Mouse (Mus musculus) CD4-positive, CD25-positive, alpha-beta regulatory T cell, adult 4 months (primary cell): ENCODE measurements at regions not wholly inside any gene's neighbourhood (a gene's known extent, or its start where the extent isn't known, plus 50 kb on each side); places are given as distances from the start of the nearest gene placed in this dataset.
"Not testable (repeated sequence)": the region's sequence is repeated elsewhere in the genome, so short reads cannot be mapped to it uniquely, and the experiment has no call there.

ENCODE experiments used
- ATAC-seq: one replicate; pipeline ENCODE4 v1.8.0; 2017

DNA sequence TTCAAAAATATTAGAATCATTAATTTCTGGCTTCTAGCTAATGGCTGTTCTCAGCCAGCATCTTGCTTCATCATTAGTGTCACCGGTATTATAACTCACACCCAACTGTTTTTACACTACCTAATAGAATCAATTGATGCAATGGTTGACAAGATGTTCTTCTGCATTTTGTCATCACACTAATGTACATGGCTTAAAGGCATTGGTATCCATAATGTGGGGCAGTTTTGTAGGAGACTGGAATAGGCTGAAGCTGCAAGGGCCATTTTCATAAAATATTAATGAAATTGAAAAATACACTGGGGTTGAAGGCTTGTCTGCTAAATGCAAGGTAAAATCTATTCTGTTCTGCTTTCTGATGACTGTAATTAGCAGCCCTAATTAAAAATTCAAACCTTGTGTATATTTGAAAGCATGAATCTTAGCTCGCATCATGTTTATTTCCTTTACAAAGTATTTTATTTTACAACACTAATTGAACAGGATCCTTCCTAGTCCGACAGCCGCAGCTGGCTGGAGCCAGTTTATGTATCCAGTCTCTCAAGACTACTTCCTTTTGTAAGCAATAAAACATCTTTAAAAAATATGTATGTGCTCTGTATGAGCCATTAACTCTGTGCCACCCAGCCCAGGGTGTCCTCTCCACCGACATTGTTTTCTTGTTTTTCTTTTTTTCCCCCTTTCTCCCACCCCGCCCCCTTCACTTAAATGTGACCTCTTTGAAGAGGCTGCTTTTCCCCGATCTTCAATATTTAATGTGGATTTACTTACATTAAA is 259.6 kb downstream of the Pou4f1 start:
- ATAC-seq, result no peak

DNA sequence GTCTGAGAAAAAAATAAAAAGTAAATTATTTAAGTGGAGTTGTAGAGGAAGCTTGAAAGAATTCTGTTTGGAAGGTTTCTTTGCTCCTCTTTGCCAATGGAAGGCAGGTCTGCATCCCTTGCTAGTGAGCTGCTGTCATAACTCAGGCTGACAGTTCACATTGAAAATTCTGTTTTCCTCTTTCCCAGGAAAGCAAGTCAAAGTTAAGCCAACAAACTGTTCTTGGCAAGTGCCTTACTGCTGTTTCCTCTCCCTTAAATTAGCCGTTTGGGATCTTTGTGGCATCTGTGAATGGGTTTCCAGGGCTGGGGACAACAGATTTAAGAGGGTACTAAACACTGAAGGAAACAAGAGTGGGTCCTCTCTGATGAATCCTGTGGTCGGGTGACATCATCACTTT is 261.2 kb downstream of the Pou4f1 start:
- no peak for ATAC-seq

DNA sequence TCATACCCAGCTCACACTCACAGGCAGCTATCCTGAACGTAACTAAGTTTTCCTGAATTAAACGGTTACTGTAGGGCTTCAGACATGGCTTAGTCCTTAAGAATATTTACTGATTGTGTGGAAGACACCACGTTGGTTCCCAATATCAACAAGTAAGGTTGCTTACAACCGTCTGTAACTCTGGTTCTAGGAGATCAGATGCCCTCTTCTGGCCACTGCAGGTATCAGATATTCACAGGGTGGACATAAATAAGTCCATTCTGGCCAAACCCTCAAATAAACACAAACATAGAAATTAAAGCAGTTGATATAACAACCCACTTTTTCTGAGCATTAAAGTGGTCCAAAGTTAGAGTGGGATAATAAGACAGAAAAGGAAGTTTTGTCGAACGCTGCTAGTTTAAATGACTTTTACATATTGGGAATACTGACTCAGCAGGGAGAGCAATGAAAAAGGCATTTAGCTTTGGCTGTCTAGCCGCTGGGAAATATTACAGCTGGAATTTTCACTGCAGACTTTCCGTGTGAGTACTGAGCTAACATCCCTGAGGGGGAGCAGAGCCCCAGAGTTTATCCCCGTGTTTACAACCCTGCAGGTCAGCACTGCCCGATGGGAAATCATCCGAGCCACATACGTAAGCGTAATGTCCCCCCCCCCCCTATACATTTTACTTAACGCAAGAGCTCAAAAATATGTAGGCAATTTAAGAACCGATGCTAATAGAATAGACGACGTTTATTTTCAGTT is 264.4 kb downstream of the Pou4f1 start:
- no peak for ATAC-seq

DNA sequence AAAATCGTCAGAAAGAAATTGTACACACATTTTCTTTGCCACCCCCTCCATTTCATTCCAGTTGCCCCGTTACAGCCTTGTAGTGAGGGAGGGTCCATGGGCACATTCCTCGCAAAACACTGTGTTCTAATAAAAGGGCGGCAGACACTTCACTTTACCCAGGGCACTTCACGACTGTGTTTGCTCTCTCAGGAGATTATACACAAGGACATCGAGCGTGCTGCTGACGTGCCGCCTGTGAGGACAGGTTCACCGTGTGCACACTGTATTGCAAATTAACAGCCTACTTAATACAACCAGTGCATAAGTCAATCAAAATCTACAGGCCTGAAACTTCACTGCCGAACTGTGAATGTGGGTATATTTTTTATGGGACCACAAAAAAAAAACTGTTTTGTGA is 274.6 kb downstream of the Pou4f1 start:
- no peak for ATAC-seq

DNA sequence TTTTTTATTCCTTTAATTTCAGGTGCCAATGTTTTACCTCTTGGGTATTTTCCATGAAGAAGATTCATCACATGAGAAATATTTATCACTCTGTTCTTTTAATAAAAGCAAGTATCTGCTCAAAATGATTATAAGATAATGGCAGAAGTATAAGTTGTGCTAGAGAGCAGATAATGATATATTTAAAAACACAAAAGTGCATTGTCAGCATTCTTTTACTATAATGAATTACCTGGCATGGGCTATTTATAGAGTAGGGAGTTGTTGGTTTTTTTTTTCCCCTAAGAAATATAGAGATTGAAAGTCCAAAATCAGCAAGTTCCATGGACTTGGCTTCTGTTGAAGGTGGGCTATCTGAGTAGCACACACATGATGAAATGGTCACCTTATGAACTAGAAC is 292.7 kb downstream of the Pou4f1 start:
- ATAC-seq, result no peak

DNA sequence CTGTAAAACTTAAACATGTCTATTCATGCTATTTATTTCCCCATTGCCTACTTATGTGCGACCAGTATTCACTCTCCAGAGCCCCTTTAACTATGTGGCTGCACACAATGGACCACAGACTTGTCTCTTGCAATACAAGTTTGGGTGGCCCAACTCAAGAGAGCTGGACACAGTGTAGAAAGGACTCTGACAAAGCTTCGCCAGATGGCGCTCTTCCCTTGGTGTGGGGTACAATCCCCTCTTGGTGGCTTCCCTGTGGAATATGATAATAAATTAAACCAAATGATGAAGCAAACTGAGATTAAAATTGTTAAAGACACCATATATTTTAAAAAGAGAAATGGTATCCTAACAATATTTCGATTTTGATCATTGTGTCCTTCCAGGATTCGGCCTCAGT is 302.6 kb upstream of the Ednrb start:
- no peak for ATAC-seq

DNA sequence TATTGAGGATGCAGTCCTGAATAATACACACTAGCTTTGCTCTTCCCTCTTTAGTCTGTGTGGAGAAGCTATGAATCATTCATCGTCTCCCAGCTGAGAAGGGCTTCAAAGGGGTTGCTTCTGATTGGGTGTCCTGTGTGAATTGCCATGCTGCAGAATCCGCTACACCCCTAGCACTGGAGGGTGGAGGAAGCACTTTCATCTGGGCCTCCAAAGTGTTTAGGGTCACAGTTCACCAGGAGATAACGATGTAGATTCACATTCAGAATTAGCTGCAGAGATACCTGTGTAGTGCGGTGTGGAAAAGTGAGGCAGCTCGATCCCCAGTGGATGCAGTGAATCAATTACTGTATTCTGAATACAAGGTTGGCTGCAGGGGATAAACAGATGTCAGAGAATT is 301.2 kb upstream of the Ednrb start:
- no peak for ATAC-seq

DNA sequence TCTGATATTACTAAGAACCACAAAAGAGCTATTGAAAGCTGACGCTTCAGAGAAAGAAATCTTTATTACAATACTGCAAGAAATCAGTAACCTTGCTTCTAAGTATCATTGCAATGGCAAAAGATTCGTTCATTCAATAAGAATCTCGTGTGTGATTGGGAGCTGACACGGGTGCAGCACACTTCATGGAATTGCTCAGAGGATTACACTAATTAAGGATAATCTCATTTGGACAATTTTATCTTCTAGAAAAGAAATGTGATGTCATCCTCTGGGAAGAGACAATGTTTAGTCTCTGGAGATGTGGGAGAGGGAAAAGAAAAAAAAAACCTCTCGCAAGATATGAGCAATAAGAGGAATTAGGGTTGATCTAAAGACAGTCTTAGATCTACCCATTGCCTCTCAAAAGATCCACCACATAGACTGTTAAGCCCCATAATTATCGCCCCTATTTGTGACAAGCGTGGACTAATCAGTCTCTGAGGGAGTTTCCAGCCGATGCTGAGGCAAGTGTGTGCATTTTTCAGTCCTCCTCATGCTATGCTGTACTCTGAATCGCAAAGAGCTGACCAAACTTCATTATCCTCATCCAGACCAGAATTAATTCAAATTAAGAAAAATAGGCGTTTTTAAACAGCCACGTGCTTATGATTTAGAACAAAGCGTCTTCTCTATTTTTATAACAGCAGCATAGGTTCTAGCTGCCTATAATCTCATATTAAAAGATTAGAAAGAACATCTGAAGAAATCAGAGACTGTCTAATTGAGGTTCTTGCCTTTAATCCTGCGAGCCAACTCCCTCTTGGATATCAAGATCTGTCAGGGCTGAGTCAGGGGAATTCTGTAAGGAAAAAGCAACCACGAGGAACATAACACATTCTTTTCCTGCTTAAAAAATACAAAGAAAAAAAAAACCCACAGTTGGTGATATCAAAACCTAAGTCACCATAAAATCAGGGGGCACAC is 271.1 kb upstream of the Ednrb start:
- no peak for ATAC-seq

DNA sequence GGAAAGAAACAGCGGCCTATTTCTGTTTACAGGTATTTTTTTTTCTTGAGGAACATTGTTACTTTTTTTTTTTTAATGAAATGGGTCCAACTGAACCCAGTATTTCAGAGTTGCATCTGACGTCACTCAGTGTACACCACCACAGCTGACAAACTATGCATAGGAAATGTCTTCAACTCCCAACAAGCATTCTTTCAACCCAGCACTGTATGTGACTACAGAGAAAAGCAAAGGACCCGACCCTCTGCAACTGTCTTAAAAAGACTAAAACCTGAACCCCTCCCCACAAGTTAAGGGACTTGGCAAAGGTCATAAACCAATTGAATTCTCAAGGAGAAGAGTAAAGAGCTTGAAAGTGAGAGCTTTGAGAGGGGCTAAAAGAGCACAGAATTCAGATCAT is 270.0 kb upstream of the Ednrb start:
- ATAC-seq, result no peak

DNA sequence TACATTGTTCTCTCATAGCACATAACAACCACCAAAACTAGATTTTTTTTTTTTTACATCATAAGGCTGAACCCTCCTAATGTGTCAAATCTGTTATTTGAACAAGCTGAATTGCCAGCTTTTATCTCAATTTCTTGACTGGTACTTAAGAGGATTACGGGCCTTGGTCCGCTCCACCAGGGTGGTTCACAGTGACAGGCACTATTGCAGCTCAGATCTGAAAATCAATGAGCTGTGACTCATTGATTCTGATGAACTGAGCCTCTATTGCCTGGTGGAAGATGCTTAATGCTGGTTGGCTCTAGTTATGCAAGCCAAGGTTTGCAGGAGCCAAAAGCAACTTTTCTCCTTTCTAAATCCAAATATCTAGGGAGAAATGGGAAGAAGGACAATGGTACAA is 269.2 kb upstream of the Ednrb start:
- ATAC-seq, result no peak

DNA sequence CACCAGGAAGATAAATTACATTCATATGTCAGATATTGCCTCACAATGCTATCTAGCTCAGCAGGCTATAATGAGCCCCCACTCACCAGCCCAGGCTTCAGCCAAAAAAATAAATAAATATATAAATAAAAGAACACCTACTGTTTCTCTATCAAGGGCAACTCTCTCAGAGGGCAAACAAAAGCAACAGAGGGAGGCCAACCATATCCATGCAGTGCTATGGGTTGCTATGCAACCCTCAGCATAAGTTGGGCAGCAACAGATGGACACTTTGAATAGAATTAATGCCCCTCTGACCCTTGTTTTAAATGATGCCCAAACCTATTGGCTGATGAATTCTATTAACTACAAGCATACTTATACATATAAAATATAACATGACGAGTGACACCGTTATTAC is 242.2 kb upstream of the Ednrb start:
- ATAC-seq, result no peak

DNA sequence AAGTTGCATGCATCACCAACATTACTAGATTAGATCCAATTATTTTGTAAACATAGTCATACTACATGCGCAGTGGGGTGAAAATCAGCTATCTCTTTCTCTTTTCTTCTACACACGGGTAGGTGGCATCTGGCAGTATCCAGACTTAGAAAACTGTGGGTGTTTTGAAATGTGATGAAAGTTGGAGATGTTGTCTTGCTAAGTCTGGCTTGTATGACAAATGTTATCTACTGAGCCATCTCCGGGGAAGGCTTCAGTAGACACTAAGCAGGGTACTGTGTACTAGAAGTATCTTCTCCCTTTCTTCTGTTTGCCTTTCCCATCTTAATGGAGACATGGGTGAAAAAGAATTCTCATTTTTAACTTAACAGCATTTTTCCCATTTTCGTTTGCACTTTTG is 220.0 kb upstream of the Ednrb start:
- not testable (repeated sequence) for ATAC-seq

DNA sequence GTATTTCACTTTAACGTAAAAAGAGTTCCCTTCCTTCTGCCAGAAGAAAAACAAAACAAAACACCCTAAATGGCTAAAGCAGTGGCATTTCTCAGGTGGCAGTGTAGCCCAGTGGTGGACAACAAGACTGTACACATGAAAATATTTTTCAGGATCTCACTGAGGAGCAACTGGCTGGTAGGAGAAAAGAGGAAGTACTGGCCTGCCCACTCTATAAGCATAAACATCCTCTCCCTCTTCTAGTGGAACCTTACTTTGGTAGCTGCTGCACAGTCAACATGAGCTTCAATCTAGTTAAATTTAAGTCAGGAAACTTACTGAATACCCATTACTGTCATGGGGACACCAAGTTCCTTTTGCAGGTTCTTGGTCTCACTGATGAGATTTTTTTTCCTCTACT is 209.5 kb upstream of the Ednrb start:
- ATAC-seq, result no peak

DNA sequence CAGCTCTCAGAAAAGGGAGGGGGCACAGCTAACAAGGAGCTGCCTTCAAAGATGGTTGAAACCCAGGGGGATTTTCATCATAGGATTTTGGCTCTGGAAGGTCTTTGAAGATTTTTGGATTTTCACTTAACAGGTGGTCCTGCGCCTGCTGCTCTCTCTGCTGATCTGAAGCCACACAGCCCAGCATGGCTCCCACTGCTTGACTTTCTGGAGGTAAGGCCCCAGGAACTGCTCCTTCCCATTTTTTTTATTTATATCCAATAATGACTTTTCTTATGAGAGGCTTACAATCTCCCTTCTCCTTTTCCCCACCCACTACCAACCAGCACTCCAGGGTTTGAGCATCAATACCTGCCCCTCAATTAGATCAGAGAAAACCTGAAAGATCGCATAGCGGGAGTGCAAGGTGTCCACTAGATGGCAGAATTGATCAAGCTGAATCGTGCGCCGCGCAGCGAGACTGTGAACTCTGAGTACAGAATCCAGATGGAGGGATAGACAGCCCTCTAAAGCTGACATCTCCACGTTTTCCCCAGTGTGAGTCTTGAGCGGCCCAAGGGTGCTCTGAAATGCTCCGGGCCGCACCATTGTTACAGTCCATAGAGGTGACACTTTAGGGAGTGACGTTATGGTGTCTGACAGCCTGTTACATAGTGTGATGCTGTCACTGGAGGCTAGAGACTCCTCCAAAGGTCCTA is 194.6 kb upstream of the Ednrb start:
- peak; percentile 51 for ATAC-seq

DNA sequence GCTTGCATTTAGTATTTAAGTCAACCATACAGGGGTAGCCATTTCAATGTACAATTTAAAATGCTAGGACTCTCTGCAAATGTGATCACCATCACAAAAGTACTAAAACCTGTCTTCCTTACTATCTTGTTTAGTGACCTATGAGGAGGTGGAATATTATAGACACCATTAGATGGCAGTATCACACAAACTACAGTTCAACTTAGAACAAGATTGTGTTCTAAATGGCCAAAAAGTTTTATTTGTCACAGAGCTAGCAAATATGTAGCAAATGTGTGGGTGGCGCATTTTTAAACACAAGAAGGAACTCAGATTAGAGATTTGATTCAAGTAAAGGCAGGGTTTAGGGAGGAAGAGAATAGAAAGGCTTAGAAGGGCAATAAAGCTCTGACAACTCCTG is 189.4 kb upstream of the Ednrb start:
- no peak for ATAC-seq

DNA sequence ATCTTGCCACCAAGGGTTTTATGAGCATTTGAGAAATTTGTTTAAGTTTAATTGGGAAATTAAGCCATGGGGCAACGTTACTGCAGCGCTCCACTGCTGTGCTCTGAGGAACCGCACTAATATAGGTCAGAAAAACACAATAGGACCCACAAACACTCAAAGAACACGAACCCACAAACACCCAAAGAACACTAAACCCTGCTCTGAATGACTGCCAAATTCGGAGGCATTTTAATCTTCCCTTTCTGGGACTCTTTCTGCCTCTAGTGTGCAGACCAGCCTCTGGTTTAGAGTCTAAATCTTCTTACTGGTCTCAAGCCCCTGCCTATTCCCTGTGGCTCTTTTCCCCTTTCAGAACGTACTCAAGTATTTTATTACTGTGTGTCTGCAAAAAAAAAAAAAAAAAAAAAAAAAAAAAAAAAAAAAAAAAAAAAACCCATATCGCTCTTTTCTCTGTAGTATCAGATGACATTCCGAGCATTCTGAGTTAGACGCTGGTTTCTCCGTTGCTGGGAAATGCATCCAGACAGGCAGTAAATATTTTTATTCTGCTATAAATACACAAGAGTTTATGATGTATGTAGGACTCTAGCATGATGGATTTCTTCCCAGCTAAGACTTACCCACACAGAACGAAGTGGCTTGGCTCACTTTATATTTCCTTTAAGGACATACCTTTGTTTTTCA is 186.7 kb upstream of the Ednrb start:
- no peak for ATAC-seq

DNA sequence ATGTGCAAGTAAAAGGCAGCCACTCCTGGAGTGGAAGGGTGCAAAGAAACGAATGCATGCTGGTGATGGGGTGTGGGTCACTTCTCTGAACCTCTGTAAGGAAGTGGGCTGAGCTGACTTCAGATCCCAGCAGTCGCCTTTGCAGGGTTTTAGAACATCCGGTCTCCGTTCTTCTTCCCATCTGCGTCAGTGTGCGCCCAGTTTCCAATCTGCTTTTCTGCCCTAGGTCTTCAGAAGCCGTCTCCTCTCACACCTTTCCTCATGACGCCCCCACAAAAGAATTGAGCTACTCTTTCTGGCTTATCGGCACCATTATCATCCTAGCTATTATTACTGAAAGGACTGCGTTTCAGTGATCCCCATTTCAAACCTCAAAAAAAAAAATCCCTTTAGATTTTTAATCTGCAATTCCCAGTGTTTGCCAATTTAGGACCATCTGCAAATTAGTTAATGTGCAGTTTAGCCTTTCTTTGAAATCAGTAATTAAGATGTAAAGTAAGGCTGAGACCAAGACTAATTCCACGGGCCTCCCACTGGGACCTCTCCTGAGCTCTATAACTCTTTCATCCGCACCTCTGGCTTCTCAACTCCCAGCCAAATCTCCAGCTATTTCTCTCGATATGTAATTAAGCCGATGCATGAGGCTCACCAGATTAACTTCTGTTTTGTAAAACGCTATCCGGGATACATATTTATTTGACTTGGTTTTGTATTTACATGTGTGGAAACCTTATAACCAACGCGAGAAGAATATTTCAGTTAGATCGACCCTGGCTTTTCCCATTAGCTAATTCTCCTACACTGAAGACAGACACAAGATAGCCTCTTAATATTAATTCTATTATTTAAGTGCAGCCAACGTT is 185.7 kb upstream of the Ednrb start:
- no peak for ATAC-seq

DNA sequence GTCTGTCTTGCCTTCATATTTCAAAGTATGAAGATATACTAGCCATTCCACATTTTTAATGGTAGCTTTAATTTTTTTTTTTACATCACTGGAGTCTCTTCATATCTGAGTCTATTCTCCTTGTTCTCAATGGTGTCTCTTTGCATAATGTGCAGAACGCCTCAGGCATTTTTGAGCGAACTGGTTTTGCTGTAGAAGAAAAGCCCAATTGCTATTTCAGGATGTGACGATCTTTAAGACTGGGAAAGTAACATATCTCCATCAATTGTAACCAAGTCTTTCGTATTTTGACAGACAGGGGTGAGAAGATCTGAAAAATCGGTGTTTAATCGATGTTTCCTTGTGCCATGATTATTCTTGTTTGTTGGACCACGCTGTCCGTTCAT is 183.7 kb upstream of the Ednrb start:
- ATAC-seq, result no peak

DNA sequence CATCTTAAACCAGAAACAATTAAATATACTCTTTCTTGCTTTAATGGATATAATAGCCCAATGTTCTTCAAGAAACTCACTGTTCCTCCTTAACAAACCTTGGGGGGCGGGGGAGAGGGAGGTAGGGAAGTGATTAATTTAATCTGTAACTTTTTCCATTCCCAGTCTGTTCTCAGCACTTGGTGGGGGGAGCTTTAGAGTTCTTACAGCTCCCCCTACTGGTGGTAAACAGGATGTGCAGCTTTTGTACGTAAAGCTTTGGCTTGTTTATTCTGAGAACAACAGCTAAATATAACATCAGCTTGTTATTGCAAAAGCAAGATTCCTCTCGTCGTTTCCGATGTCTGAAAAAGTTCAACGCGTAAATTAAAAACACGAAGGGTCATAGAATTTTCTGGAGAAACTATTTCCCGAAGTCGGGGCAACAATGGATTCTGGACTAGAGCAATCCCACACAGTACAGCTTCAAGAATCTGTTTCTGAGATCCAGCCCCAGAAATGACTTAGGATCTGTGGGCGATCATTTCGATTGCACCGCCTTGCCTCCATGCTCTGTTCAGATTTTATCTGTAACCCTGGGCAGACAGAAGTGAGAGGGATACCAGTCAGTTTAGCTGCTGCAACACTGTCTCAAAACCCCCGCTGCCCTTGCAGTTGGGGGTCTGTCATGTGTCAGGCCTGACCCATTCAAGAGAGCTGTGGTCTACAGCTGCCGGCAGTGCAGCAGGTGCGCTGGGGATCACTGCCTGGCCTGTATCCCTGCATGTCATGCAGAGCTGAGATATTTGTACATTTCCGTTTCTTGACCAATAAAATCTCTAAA is 183.1 kb upstream of the Ednrb start:
- ATAC-seq, result peak; percentile 60

DNA sequence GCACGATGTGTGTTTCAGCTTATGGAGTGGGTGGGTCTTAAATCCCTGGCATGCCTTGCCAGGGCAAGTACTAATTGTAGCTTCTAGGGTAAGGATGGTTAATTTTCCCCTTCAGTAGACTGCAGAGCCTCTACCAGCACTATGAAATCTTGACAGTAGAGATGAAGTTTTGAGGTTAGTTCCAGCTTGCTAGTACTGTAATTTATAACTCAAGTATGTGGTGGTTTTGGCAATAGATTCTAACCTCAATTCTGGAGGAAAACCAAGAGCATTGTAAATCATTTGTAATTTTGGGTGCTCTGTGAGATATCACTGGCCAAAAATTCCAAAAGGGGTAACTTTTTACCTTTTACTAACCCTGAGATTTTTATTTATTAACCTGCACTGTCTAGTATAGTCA is 164.3 kb upstream of the Ednrb start:
- ATAC-seq, result no peak
